Mouse (Mus musculus) gastrocnemius, postnatal 4 days (tissue): ENCODE data around the gene Btbd19. TPM values are rescaled to one million over a fixed set of nuclear protein-coding genes. Genes with fewer than 3 reads are reported as not detected.

Experiments used
- DNase-seq, 2 experiments: peaks; one replicate each; pipeline ENCODE4 v3.0.0; 2021 to 2022; ENCODE audit warnings: low spot score in 2 of 2, mixed read lengths in 2 of 2
- total RNA-seq, 2 experiments: library from RNA; stranded (reverse); gene quantifications; 2 replicates each; pipeline ENCODE4 v1.2.3; 2021

Btbd19 gene
- total RNA-seq, 2 experiments from 2014 or later, result 6.2 to 8.8 TPM

- DNase-seq, result no peak
Observed at GRCm38 (mm10) chr4:117136034-117136433, 10.5 kb upstream of the Btbd19 start.

DNA sequence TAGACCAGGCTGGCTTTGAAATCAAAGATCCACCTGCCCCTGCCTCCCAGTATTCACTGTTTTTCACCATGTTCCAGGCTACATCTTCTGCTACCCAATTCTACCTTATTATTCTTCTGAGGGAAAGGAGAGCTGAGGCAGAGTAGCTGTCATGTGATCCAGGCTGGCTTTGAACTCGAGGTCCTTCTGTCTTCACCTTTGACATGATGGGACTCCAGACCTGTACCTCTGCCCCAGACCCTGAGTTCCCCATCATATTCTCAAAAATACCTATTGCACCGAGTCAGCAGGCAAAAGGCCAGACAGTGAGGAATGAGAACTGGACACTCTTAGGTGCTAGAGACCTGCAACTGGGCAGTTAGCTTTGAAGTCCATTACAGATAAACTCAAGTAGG is 9.1 kb upstream of the Btbd19 start:
- no peak for DNase-seq

GRCm38 (mm10) chr4:117133817-117134600 is 8.5 kb upstream of the Btbd19 start, which contains the start of gene Plk3:
Gene Plk3 (minus strand): TSS chr4:117133963.
- DNase-seq, result peak; percentile 88 to 93

GRCm38 (mm10) chr4:117133366-117133796 is 7.9 kb upstream of the Btbd19 start:
- DNase-seq, result no peak

DNA sequence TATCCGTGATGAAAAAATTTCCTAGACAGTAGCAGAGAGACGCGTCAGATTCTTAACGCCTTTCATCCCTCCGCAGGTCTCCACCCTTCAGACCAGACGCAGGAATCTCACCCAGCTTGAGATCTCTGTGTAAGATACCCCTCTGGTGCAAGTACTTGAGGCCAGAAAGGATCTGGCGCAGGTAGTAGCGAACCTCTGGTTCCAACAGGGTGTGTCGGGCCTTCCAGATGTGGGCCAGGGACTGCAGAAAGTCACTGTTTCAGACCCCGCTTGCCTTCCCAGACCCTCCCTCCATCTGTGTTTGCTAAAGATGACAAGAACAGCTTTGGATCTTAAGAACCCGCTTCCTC is 7.2 kb upstream of the Btbd19 start:
- no peak for DNase-seq

DNA sequence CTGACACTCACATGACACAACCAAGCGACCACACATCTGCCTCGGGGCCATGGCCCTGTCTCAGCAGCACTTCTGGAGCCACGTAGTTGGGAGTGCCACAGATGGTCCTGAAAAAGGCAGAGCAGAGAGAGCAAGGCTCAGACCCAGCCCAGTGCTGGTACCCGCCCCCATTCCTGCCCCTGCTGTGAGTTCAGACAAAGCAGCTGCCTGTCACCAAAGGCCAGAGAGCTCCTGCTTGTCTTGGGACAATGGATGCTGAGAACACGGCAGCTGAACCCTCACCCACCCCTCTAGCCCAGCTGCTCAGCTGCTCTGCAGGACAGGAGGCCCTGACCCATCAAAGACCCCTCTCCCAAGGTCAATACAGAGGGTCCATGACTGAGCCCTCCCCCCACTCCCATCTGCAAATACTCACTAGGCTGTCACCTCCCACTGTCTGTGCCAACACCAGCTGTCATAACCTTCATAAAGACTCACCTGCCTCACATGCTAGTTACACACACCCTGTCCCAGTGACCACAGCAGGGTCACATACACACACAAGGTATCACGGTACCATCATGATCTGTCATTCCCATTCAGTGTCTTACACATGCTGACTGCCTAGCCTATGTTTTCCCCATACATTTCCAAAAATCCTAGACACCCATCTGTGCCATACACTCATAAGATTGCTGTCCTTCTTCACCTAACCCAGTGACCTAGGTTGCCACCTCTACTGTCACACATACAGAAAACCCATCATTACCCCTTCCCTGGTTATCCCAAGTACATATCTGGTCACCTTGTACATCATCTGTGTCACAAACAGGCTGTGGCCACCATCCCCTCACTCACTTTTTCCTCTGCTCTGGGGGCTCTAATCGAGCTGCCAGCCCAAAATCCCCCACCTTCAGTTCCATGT is 6.6 kb upstream of the Btbd19 start:
- no peak for DNase-seq

DNA sequence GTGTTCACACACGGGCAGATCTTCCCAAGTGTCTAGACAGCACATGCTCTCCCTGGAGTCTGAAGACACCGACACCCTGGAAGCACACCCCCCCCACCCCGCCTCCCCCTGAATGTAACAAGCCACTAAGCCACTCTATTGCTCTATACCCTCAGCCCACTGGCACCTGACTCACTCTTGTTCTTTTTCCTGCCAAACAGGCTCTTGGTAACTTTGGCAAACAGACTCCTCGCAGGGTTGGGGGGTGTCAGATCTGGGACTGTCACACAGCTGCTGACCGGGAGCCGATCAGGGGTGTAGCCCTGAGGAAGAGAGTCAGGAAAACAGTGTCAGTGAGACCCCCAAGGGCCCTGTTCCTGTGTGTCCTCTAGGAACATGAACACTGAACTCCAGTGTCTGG is 5.7 kb upstream of the Btbd19 start:
- DNase-seq, result no peak

GRCm38 (mm10) chr4:117130790-117131189 is 5.3 kb upstream of the Btbd19 start:
- DNase-seq, result no peak

DNA sequence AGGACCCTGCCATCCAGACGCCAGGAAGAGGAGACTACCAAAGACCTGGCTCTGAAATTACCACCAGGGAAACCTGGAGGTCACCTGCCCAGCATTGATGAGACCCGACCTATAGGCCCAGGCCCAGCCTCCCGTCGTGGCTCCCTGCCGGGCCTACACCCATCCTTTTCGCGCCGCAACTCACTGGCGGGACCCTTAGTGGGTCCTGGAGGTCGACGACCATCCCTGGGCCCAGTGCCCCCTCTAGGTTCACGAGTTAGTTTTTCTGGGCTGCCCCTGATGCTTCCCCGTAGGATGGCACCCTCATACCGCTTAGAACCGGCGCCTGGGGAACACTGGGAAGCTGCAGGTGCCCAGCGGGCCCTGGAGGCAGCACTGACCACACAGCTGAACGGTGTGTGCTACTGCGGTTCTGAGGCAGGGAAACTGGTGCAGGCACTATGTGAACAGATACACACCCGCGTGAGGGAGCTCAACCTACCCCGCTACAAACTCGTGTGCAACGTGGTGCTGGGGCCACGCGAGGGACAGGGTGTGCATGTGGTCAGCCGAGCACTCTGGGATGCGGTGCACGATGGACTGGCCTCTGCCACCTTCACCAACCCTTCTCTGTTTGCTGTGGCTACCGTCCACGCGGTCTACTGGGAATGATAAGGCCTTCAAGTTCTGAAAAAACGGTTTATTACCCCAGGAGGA is 2.6 kb upstream of the Btbd19 start:
- DNase-seq, result no peak

DNA sequence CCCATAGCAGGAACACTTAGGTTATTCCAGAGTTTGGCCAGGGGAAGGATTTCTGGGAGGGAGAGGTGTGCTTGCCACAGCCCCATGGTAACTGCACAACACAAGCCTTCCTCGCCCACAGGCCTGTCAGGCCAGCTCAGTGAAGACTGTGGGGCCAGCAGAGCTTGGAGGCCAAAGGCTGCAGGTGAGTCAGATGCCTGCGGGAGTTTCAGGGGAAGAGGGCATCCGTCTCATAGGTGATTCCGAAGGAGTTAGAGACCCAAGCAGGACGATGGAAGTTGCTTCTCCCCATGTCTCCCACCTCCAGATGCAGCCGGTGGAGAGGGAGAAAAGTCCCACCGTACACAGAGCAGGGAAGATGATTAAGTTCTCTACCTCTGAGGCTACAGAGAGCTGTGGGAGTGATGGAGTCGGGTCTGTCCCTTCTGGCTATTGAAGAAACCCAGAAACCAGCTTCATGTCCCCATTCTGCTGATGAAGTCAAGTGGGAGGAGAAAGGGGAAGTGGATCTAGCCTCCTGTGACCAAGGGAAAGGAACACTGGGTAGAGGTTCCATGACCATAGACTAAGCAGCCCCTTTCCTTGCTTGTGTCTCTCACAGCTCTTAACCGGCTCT is 1.3 kb upstream of the Btbd19 start, which contains the start of gene Tctex1d4:
TSS of gene Tctex1d4 (plus strand) at position 120 of the 616 bp plus-strand sequence.
- DNase-seq, result no peak

- DNase-seq, result peak; percentile 53 to 73
Observed at GRCm38 (mm10) chr4:117125910-117126674, 567 bp upstream of the Btbd19 start.

DNA sequence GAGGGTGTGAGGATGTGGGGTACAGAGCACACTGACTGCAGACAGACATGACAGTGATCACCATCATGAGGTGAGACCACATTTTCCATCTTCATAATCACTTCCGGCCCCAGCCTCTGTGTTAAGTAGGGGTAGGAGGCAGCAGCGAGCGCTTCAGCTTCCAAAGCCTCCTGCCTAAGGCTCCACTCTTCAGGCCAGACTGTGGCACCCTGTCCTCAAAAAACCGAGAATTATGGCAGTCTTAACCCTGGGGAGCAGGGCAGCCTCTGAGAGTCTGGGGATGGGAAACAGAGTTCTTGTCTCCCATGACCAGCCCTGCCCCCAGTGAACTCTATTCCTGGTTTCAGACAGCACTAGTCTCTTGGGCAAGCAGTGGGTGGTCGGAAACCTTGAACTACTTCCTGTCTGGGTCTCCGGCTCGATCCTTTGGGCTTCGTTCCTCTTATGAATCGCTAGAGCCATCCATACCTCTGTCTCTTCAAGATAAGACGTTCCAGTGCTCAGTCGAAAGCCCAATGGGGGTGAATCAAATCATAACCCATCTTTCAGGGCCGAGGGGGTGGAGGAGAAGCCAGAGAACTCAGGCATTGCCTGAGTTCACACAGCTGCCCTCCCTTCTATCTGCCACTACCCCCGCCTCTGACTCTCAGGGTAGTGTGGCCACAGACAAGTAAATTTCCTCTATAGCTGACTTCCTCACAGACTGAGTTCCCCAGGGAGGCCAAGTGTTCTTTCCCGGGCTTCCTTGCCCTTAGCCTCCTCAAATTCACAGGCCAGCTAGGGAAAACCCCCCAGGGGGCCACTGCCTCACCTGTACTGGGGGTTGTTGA is 792 bp downstream of the Btbd19 start:
- peak in 1 of 2 experiments; percentile 48 for DNase-seq

DNA sequence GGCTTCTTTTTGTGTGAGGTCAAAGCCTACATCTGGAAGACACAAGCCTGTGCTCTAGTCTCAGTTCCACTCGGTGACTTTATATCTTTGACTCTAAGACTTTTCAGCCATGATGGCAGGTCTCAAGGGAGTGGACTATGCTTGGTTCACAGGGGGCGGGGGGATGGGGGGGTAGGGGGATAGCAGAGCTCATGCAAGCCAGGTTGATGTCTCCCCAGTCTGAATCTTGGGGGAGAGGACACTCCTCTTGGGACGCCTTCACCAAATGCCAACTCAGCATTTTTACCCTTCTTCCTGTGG is 1.4 kb downstream of the Btbd19 start:
- no peak for DNase-seq

DNA sequence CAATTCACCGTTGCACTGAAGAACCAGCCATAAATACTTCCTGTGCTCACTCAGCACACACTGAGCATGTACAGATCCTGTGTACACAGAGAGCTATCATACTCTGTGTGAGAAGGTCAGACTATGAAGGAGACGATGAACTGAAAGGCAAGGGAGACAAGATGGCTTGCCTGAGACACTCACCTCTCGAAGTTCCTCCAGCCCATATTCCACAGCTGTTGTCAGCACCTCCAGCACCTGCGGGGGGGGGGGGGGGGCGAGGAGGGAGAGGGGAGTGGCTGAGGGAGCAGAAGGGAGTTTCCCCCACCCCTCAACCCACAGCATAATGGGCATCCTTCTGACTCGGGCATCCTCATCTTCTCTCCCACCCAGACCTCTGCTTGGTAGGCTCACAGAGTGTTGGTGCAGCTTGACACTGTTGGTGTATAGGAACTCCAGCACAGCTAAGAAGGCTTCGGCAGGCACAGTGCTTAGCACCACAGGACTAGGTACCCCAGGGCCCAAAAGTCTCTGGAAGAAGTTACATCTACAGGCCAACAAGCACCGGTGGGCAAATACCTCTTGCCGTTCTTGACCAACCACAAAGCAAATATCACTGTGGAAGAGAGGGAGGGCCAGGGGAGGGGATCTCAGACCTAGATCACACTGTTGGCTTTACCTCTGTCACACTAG is 1.8 kb downstream of the Btbd19 start:
- DNase-seq, result no peak

DNA sequence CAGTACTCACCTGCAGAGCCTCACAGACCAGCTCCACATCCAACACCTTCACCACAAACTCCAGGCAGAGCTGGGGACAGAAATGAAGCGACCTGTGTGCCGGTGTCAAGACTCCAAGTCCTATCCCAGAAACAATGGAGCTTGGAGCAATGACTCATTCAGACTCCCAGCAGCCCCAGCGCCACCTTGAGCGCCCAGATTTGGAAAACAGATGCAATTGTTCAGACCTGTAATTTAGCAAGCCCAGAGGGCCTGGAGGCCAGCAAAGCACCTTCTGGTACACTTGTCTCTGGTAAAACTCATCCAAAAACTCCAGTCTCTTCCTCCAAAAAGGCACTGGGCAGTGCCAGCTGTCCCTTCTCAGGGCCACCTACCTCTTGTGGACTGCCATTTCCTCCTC is 3.3 kb downstream of the Btbd19 start:
- DNase-seq, result no peak

DNA sequence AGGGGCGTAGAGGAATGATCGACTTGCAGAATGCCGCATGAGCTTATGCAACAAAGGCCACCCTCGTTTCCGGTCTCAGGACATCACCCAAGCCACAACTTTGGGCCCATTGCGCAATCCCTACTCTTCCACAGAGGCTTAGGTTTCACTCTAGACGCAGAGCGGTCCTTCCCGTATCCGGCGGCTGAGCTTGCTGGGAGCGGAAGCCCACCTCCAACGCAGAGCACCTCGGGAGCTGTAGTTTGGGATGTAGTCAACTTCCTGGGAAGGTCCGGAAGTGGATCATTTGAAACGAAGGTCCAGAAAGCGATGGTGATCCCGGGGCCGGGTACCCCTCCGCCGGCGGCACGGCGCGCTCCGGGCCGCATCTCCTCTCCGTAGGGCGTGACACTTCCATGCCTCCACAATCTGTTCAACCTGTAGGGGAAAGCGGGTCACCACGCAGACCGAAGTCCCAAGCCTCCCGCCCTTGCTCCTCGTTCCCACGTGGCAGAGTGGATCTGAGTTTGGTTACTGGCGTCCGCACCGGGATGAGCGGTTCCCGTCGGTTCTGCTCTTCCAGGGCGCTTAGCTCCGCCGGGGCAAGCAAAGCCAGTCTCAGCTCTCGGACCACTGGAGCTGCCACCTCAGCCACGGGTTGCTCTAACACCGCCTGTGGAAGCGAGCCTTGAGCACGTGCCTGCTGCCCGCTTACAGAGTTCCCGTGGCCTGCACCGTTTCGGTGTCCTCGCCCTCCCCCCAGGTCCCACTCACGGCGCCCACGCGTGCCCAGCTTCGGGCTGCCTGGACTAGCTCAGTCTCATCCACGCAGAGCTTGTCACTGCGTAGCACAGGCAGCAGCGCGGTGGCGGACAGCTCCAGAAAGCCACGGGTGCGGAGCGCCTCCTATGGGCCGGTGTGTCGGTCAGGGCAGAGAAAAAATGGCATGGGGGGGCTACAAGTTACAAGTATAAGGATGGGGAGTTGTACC is 4.8 kb downstream of the Btbd19 start:
- DNase-seq, result peak; percentile 81 to 91

- no peak for DNase-seq
Observed at GRCm38 (mm10) chr4:117120052-117120444, 5.5 kb downstream of the Btbd19 start.

DNA sequence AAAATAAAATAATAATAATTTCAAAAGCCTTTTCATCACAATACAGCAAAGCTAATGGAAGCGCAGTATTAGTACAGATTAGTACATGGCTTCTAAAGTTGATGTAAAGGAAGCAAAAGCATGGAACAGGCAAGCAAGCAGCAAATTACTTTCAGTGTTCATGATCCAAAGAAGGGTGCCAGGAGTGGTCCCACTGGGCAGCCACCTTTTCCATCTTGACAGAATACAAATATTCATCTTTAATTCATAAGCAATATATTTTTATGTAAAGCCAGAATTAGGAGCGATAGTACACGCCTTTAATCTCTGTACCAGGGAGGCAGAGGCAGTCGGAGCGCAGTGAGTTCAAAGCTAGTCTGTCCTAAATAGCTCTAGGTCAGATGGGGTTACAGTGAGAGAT is 5.9 kb downstream of the Btbd19 start:
- DNase-seq, result no peak
